Mouse (Mus musculus) stomach, postnatal 0 days (tissue): Measurements from ENCODE around the gene 9530077C05Rik. TPM values are rescaled to one million over a fixed set of nuclear protein-coding genes. Genes with fewer than 3 reads are reported as not detected.
"Not testable (repeated sequence)": the region's sequence is repeated elsewhere in the genome, so short reads cannot be mapped to it uniquely, and the experiment has no call there.

Experiments used
- ATAC-seq: fragments of 200-750 bp; cut with Nextera tagmentation; 2 replicates; pipeline ENCODE4 v1.8.0; 2017; ENCODE audit not compliant: low FRiP score, low TSS enrichment
- DNase-seq: peaks from one replicate; pipeline ENCODE4 v3.0.0-alpha.2; 2016; ENCODE audit warnings: low spot score
- H3K27ac ChIP-seq: fragments of 300-500 bp; sonication (generic); replicated peaks from 2 replicates; pipeline ENCODE4 v1.5.1; 2014; ENCODE audit warnings: mild to moderate bottlenecking, control low read depth
- H3K27me3 ChIP-seq: fragments of 300-500 bp; sonication (generic); 2 replicates; pipeline ENCODE4 v1.6.1; 2014; ENCODE audit warnings: low read length; ENCODE audit not compliant: control insufficient read depth, insufficient read depth
- H3K36me3 ChIP-seq: fragments of 300-500 bp; sonication (generic); 2 replicates; pipeline ENCODE4 v1.6.1; 2014; ENCODE audit warnings: low read length, mixed read lengths; ENCODE audit not compliant: control insufficient read depth, insufficient read depth
- H3K4me1 ChIP-seq: fragments of 300-500 bp; sonication (generic); replicated peaks from 2 replicates; pipeline ENCODE4 v1.6.1; 2014; ENCODE audit warnings: antibody characterized with exemption; ENCODE audit not compliant: control insufficient read depth, insufficient read depth
- H3K4me2 ChIP-seq: fragments of 300-500 bp; sonication (generic); replicated peaks from 2 replicates; pipeline ENCODE4 v1.6.1; 2014; ENCODE audit warnings: low read depth, mild to moderate bottlenecking, control low read depth, moderate library complexity
- H3K4me3 ChIP-seq: fragments of 300-500 bp; sonication (generic); 2 replicates; pipeline ENCODE4 v1.5.1; 2014; ENCODE audit warnings: low read depth, low read length, control low read depth
- H3K9ac ChIP-seq: fragments of 300-500 bp; sonication (generic); 2 replicates; pipeline ENCODE4 v1.6.1; 2014; ENCODE audit warnings: mild to moderate bottlenecking, low read length, control low read depth, mixed read lengths
- H3K9me3 ChIP-seq: fragments of 300-500 bp; sonication (generic); 2 replicates; pipeline ENCODE4 v1.6.1; 2016; ENCODE audit warnings: low read length; ENCODE audit not compliant: control insufficient read depth
- CTCF ChIP-seq: IDR thresholded peaks from 2 replicates; pipeline ENCODE4 v1.5.1; 2016; ENCODE audit warnings: antibody characterized with exemption, low read depth, mild to moderate bottlenecking, moderate library complexity
- EP300 ChIP-seq: optimal IDR thresholded peaks from 2 replicates; pipeline ENCODE3; 2016; ENCODE audit warnings: antibody characterized with exemption
- WGBS: fragments of 180-500 bp; shearing (Covaris S2); extraction: QIAGEN DNeasy Blood & Tissue Kit; methylation state at CpG from one replicate; pipeline ENCODE4 v1.1.7; 2014; 5-methylcytosine and 5-hydroxymethylcytosine counted together
- polyA plus RNA-seq: library from polyadenylated mRNA; unstranded; fragments of >200 nt; fragmentation: Nextera tagmentation; extraction: Ambion mirVana; gene quantifications from 2 replicates; pipeline ENCODE4 v1.2.1, GENCODE M21; 2015

Gene 9530077C05Rik
- polyA plus RNA-seq, 1 experiment from 2014 or later = 2.8 TPM

- Histone ChIP-seq H3K4me3 (no peak overlapping the region), H3K36me3 (peaks cover 12% of the 10 kb centered on the region), H3K9me3 (no peaks in the 10 kb centered on the region), H3K4me1 (no peaks in the 10 kb centered on the region), H3K27ac (no peak overlapping the region), H3K27me3 (no peaks in the 10 kb centered on the region), H3K9ac (no peak overlapping the region), H3K4me2 (no peak overlapping the region)
- TF ChIP-seq CTCF (no peak), EP300 (no peak)
- DNase-seq (no peak), ATAC-seq (no peak)
- 87% methylated on average over 1 of the region's 1 CpGs for WGBS
Measured at GRCm38 (mm10) chr9:22445123-22445522, 33.8 kb downstream of the 9530077C05Rik start.

- H3K36me3 ChIP-seq = peaks cover 18% of the 10 kb centered on the region
- no peak overlapping the region for H3K27ac ChIP-seq
- no peak overlapping the region for H3K4me3 ChIP-seq
- H3K4me1 ChIP-seq = no peaks in the 10 kb centered on the region
- ATAC-seq = peak; percentile 58; the same call in 1 of the 2 replicates
- H3K27me3 ChIP-seq = no peaks in the 10 kb centered on the region
- no peak for DNase-seq
- H3K9ac ChIP-seq = no peak overlapping the region
- WGBS = 64% methylated on average over 5 of the region's 5 CpGs
- H3K4me2 ChIP-seq = no peak overlapping the region
- H3K9me3 ChIP-seq = no peaks in the 10 kb centered on the region
- TF ChIP-seq CTCF = no peak
- TF ChIP-seq EP300 = no peak
Measured at GRCm38 (mm10) chr9:22447213-22447612, 35.9 kb downstream of the 9530077C05Rik start.

GRCm38 (mm10) chr9:22448420-22448819, 37.1 kb downstream of the 9530077C05Rik start:
- TF ChIP-seq CTCF (peak; percentile 47), EP300 (no peak)
- H3K9ac ChIP-seq = no peak overlapping the region
- ATAC-seq = no peak
- no peaks in the 10 kb centered on the region for H3K9me3 ChIP-seq
- no peak overlapping the region for H3K4me3 ChIP-seq
- no peaks in the 10 kb centered on the region for H3K27me3 ChIP-seq
- H3K4me1 ChIP-seq = no peaks in the 10 kb centered on the region
- no peak overlapping the region for H3K27ac ChIP-seq
- peaks cover 22% of the 10 kb centered on the region for H3K36me3 ChIP-seq
- 89% methylated on average over 13 of the region's 13 CpGs for WGBS
- no peak overlapping the region for H3K4me2 ChIP-seq
- no peak for DNase-seq

- no peaks in the 10 kb centered on the region for H3K27me3 ChIP-seq
- no peaks in the 10 kb centered on the region for H3K4me1 ChIP-seq
- H3K4me2 ChIP-seq = no peak overlapping the region
- H3K27ac ChIP-seq = no peak overlapping the region
- WGBS = 78% methylated on average over 6 of the region's 6 CpGs
- peaks cover 23% of the 10 kb centered on the region for H3K36me3 ChIP-seq
- DNase-seq (no peak), ATAC-seq (no peak)
- H3K4me3 ChIP-seq = no peak overlapping the region
- no peaks in the 10 kb centered on the region for H3K9me3 ChIP-seq
- TF ChIP-seq CTCF (no peak), EP300 (no peak)
- no peak overlapping the region for H3K9ac ChIP-seq
Measured at GRCm38 (mm10) chr9:22449209-22449608, 37.9 kb downstream of the 9530077C05Rik start.

GRCm38 (mm10) chr9:22452697-22453096, 41.4 kb downstream of the 9530077C05Rik start:
- Histone ChIP-seq H3K27ac (no peak overlapping the region), H3K4me1 (no peaks in the 10 kb centered on the region), H3K36me3 (peaks cover 39% of the 10 kb centered on the region), H3K9ac (no peak overlapping the region), H3K4me2 (no peak overlapping the region), H3K9me3 (no peaks in the 10 kb centered on the region), H3K4me3 (no peak overlapping the region), H3K27me3 (no peaks in the 10 kb centered on the region)
- ATAC-seq (no peak), DNase-seq (no peak)
- TF ChIP-seq CTCF = no peak
- TF ChIP-seq EP300 = no peak
- WGBS = 95% methylated on average over 10 of the region's 10 CpGs

GRCm38 (mm10) chr9:22453501-22453924, 42.2 kb downstream of the 9530077C05Rik start:
- WGBS = 70% methylated on average over 10 of the region's 10 CpGs
- no peaks in the 10 kb centered on the region for H3K4me1 ChIP-seq
- ATAC-seq (peak; percentile 64), DNase-seq (no peak)
- no peak overlapping the region for H3K9ac ChIP-seq
- H3K36me3 ChIP-seq = peaks cover 36% of the 10 kb centered on the region
- TF ChIP-seq CTCF (no peak), EP300 (no peak)
- H3K27ac ChIP-seq = no peak overlapping the region
- H3K9me3 ChIP-seq = no peaks in the 10 kb centered on the region
- H3K4me2 ChIP-seq = no peak overlapping the region
- H3K4me3 ChIP-seq = no peak overlapping the region
- H3K27me3 ChIP-seq = no peaks in the 10 kb centered on the region

GRCm38 (mm10) chr9:22453990-22454389, 42.7 kb downstream of the 9530077C05Rik start, which contains the start of gene Gm17545:
Gene Gm17545, plus strand, starts transcription at chr9:22454290.
- H3K4me3 ChIP-seq, DNase-seq, H3K27ac ChIP-seq, H3K9ac ChIP-seq, H3K4me1 ChIP-seq, H3K4me2 ChIP-seq, H3K27me3 ChIP-seq, H3K9me3 ChIP-seq, ATAC-seq: not testable (repeated sequence)
- WGBS = 87% methylated on average over 8 of the region's 8 CpGs
- H3K36me3 ChIP-seq = peaks cover 31% of the 10 kb centered on the region
